Mouse (Mus musculus): Measurements from ENCODE around the gene Bax. TPM values are rescaled to one million over a fixed set of nuclear protein-coding genes. Genes with fewer than 3 reads are reported as not detected.

The Bax gene
- total and polyA plus RNA-seq, 3 experiments, result 195 to 273 (median 233) TPM

DNA sequence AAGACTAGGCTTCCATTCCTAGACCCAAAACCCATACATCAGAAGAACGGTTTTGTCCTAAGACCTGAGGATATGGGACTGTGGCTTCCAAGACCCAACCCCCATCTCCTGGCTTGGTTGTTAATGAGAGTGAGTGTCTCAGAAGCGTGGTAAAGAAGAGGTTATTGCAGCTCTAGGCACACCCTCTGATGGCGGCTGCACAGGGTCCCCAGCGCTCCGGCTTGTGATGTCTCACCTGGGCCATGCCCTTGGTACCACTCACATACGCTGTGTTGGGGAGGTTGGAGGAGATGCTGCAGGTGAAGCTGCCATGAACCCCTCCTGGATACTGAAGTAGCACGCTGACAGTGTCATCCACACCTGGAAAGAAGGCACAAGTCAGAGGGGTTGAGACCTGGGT, 12.1 kb upstream of the Bax start:
- in situ Hi-C loops (cut with MboI; ENCODE audit: low pct_ligation_motif_present, low pct_unique_long_range_greater_than_20kb, low sequenced_read_pairs) (no loop called here), dilution Hi-C loops (cut with MboI; ENCODE audit: extremely low pct_ligation_motif_present, extremely low pct_unique_long_range_greater_than_20kb, low sequenced_read_pairs) (no loop called here)
- Histone ChIP-seq H3K27ac (ENCODE audit: insufficient read depth, low read depth) (no peak overlapping the region), H3K9me3 (replicated peaks; ENCODE audit: low read length) (no peaks in the 10 kb centered on the region), H3K36me3 (replicated peaks in 1 of 2; ENCODE audit: control insufficient read depth in 1 of 2, insufficient read depth in 1 of 2, low read length in 1 of 2) (peaks cover 21 to 71% of the 10 kb centered on the region in 2 experiments), H3K79me2 (replicated peaks; ENCODE audit: control insufficient read depth, extremely low read depth, insufficient read depth, poor library complexity, severe bottlenecking) (no peaks in the 10 kb centered on the region), H3K9ac (ENCODE audit: insufficient read depth, low read depth) (no peak overlapping the region), H3K27me3 (replicated peaks) (no peaks in the 10 kb centered on the region), H3K4me3 (replicated peaks in 1 of 3; ENCODE audit: low read depth in 2 of 3, low read length in 2 of 3, poor library complexity in 1 of 3) (no peak overlapping the region), H3K4me1 (ENCODE audit: control insufficient read depth in 1 of 2, insufficient read depth in 2 of 2) (0 out of 4 replicates have a peak, but pooled peaks cover 0 to 2% of the 10 kb centered on the region in 2 experiments), H3K4me2 (ENCODE audit: insufficient read depth, low read depth, poor library complexity, severe bottlenecking) (no peak overlapping the region)
- no peak for DNase-seq (ENCODE audit: extremely low read depth)
- TF ChIP-seq GABPA (IDR thresholded peaks at IDR 0.05; ENCODE audit: insufficient replicate concordance, low read depth, low read length) (no peak), MAX (IDR thresholded peaks at IDR 0.05; ENCODE audit: low read length) (no peak), PAX5 (IDR thresholded peaks at IDR 0.05; ENCODE audit: low read length) (no peak), ELF1 (IDR thresholded peaks at IDR 0.05; ENCODE audit: low read depth, low read length) (no peak), E2F4 (IDR thresholded peaks at IDR 0.05; ENCODE audit: insufficient replicate concordance, low read depth, low read length) (no peak), NRF1 (IDR thresholded peaks at IDR 0.05; ENCODE audit: low read depth, low read length) (no peak), EP300 (IDR thresholded peaks at IDR 0.05; ENCODE audit: low read length) (no peak), TCF12 (IDR thresholded peaks at IDR 0.05; ENCODE audit: low read depth, low read length) (no peak), POLR2A (IDR thresholded peaks at IDR 0.05; ENCODE audit: low read depth, low read length) (no peak), RCOR1 (conservative IDR thresholded peaks at IDR 0.05; ENCODE audit: low read depth, low read length) (no peak), POLR2AphosphoS2 (IDR thresholded peaks at IDR 0.05; ENCODE audit: low read depth, low read length) (no peak), USF2 (conservative IDR thresholded peaks at IDR 0.05; ENCODE audit: low read depth, low read length) (no peak), JUN (IDR thresholded peaks at IDR 0.05; ENCODE audit: insufficient read depth, low read depth, low read length) (no peak)

DNA sequence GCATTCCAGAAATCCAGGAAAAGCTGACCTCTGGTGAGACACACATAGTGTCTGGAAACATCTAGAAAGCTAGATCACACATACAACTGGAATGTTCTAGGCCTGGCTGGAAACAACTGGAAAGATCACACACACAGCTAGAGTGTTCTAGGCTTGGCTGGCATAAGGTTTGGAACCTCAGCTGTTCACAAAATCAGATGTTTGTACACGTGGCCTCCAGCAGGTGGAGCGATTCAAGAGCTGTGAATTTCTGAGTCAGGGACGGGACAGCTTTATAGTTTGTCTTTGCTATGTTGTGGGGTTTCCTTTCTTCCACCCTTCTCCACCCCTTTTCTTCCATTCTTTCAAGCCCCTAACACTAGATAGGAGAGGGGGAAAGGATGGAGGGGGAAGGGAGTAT, 10.3 kb upstream of the Bax start:
- no peak overlapping the region for H3K27ac ChIP-seq (ENCODE audit: insufficient read depth, low read depth)
- peaks cover 24 to 72% of the 10 kb centered on the region in 2 experiments for H3K36me3 ChIP-seq (replicated peaks in 1 of 2; ENCODE audit: control insufficient read depth in 1 of 2, insufficient read depth in 1 of 2, low read length in 1 of 2)
- no peak overlapping the region for H3K4me2 ChIP-seq (ENCODE audit: insufficient read depth, low read depth, poor library complexity, severe bottlenecking)
- TF ChIP-seq BHLHE40 (IDR thresholded peaks at IDR 0.05; ENCODE audit: low read depth, low read length) (no peak), MYC (IDR thresholded peaks at IDR 0.05; ENCODE audit: low read depth, low read length) (peak; percentile 64; the same call in 1 of the 2 replicates), RAD21 (IDR thresholded peaks at IDR 0.05; ENCODE audit: low read depth, low read length) (peak; percentile 47), POLR2A (IDR thresholded peaks at IDR 0.05; ENCODE audit: low read depth, low read length) (no peak), MAX (IDR thresholded peaks at IDR 0.05; ENCODE audit: low read length) (peak; percentile 89), NELFE (IDR thresholded peaks at IDR 0.05; ENCODE audit: low read depth, low read length) (no peak), TCF12 (IDR thresholded peaks at IDR 0.05; ENCODE audit: low read depth, low read length) (no peak), SMC3 (IDR thresholded peaks at IDR 0.05; ENCODE audit: low read depth, low read length) (peak; percentile 83), CTCF (conservative IDR thresholded peaks at IDR 0.05 in 1 of 2, IDR thresholded peaks at IDR 0.05 in 1 of 2; ENCODE audit: low read depth in 2 of 2, low read length in 2 of 2) (peak; percentile 53 to 78)
- H3K27me3 ChIP-seq (replicated peaks), result no peaks in the 10 kb centered on the region
- peak; percentile 62 for DNase-seq (ENCODE audit: extremely low read depth)
- in situ Hi-C loops (cut with MboI; ENCODE audit: low pct_ligation_motif_present, low pct_unique_long_range_greater_than_20kb, low sequenced_read_pairs), result no loop called here
- no peak overlapping the region for H3K9ac ChIP-seq (ENCODE audit: insufficient read depth, low read depth)
- no peaks in the 10 kb centered on the region for H3K79me2 ChIP-seq (replicated peaks; ENCODE audit: control insufficient read depth, extremely low read depth, insufficient read depth, poor library complexity, severe bottlenecking)
- no peaks in the 10 kb centered on the region for H3K9me3 ChIP-seq (replicated peaks; ENCODE audit: low read length)
- H3K4me3 ChIP-seq (replicated peaks in 1 of 3; ENCODE audit: low read depth in 2 of 3, low read length in 2 of 3, poor library complexity in 1 of 3), result no peak overlapping the region
- peaks cover under 1 to 5% of the 10 kb centered on the region in 2 experiments; a peak in 2 of 4 replicates for H3K4me1 ChIP-seq (ENCODE audit: control insufficient read depth in 1 of 2, insufficient read depth in 2 of 2)
- dilution Hi-C loops (cut with MboI; ENCODE audit: extremely low pct_ligation_motif_present, extremely low pct_unique_long_range_greater_than_20kb, low sequenced_read_pairs), result no loop called here
